Mouse (Mus musculus): ENCODE measurements at regions not wholly inside any gene's neighbourhood (a gene's known extent, or its start where the extent isn't known, plus 50 kb on each side); places are given as distances from the start of the nearest gene placed in this dataset.

- no peak for DNase-seq
Measured at GRCm38 (mm10) chr10:48877477-48878473, 910.8 kb downstream of the Grik2 start.

- DNase-seq: peak; percentile 7
Measured at GRCm38 (mm10) chr10:48872978-48873377, 915.6 kb downstream of the Grik2 start.
